Mouse (Mus musculus) layer of hippocampus, postnatal 25 days (tissue): ENCODE results near the gene Zfp385c. TPM values are rescaled to one million over a fixed set of nuclear protein-coding genes. Genes with fewer than 3 reads are reported as not detected.
A peak's percentile ranks its signal among the peaks of the same experiment; 100 is the strongest.

ENCODE experiments used
- DNase-seq, 2 experiments: peaks; one replicate each; pipeline ENCODE4 v3.0.0; 2022; ENCODE audit warnings: mixed read lengths in 2 of 2, low spot score in 1 of 2; ENCODE audit errors: extremely low spot score in 1 of 2
- total RNA-seq, 2 experiments: library from RNA; stranded (reverse); gene quantifications; 2 replicates each; pipeline ENCODE4 v1.2.3; 2021

Gene Zfp385c
- total RNA-seq: under 1 TPM in 1 of 2 experiments, not detected in 1; 0.31 TPM

GRCm38 (mm10) chr11:100692164-100692616, at the start of gene Zfp385c:
Gene Zfp385c (minus strand): TSS chr11:100692455.
- no peak for DNase-seq

DNA sequence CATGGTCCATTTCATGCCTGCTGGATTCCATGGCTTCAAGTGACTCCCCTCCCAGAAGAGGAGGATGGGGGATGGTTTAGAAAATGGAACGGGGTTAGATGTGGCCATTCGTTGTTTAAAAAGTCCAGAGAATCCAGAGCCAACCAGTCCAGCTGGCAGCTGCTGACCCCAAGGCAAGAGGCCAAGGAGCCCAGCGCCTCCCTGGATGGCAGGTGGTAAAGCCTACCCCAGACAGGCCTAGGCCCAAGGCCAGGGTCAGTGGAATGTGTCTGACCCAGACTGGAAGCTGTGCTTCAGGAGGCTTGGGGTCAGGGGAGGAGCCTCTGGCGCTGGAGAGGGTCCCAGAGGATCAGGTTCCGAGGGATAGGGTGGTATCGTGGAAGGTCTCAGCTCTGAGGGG, 49.1 kb upstream of the Zfp385c start:
- DNase-seq: no peak

DNA sequence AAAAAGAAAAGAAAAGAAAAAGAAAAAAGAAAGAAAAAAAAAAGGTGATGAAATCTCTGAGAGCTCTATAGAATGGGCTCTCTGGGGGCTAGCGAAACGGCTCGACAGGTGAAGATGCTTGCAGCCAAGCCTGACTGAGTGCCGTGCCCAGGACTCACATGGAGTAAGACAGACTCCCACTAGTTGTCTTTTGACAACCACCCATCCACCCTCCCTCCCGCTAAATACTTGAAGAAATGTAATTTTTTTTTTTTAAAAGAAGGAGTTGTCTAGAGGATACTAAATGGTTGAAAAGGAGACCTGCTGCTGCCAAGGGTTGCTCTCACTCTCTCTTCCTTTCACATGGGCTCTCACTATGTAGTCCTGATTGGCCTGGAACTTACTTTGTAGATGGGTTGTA, 46.5 kb upstream of the Zfp385c start:
- DNase-seq: no peak

DNA sequence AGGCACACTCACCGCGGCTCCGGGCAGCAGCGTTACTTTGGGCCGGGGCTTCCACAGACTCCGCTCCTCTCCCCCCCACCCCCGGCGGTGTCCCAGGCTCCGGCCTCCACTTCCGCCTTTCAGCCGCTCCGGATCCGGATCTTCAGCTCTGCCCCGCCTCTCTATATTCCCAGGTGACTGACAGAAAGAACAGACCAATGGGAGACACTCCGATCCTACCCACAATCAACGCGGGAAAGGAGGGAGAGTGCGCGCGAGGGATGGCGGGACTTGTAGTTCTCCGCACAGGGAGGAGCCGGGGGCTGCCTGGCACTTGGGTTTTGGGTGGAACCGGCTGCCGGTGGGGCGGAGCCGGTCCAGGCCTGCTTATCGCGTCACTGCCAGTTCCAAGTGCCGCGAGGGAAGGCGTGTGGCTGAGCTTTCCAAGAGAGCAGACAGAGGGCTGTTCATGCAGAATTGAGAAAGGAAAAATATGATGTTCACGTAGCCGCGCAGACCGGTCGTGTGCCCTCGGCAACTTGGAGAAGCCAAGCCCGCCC, 45.9 kb upstream of the Zfp385c start, which contains the start of gene Rab5c:
Gene Rab5c (minus strand): TSS at position 150 of the 539 bp plus-strand sequence.
- peak; percentile 90 to 93 for DNase-seq

GRCm38 (mm10) chr11:100737105-100737733, 45.0 kb upstream of the Zfp385c start:
- DNase-seq: no peak

- DNase-seq: no peak
Measured at GRCm38 (mm10) chr11:100736746-100737080, 44.5 kb upstream of the Zfp385c start.

DNA sequence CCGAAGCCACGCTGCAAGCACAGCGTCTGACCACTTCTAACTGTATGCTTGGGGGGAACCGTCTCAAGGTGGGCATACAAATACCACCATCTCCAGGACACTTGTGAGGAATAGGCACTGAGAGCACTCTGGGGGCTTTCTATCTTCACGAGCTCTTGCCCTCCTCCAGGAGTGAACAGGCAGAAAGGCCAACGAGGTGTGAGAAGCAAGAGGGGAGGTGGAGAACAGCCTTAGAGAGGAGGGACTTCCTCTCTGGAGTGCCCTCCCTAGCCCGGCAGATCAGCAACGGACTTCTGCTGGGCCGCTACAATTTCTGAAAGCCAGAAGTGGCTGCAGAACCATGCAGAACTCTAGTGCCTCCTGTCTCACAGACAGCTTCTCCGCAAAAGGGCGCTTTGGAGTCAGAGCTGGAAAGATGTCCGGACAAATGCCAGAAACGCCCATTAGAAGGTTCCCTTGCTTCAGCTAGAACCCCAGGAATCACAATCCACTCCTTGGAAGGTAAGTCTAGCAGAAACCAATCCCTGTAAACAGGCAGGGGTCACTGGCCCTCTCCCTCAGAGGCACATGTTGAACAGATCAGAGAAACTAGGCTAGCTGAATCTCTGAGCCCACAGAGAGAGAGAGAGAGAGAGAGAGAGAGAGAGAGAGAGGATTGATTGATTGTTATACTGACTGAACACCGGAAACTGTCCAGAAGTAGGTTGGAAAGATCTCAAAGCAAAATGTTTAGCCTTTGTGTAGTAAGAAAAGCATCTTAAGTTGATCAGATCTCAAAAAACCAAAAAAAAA, 43.9 kb upstream of the Zfp385c start:
- no peak for DNase-seq

DNA sequence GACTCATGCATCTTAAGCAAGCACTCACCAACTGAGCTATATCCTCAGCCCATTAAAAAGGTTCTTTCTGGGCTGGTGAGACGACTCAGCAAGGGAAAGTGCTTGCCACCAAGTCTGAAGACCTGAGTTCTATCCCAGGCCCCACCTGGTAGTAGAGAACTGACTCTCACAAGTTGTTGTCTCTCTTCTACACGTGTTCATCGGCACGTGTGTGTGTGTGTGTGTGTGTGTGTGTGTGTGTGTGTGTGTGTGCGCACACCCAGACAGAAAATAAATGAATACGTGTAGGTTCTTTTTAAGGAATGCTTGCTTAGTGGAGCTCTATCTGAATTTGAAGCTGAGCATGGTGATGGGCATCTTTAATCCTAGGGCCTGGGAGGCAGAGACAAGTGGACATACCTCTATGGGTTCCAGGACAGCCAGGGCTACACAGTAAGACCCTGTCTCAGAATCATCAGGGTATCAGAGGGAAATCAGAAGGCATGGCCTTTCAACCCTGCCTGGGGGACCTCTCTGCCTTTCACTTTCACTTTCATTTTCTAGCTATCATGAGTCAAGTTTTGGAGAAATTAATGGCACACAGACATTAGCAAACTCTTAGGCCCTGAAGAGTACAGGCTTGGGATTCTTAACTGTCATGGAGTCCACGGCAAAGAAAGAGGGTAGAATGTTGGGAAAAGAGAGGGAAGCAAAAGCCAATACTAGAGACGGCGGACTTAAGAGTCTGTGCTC, 43.0 kb upstream of the Zfp385c start:
- DNase-seq: no peak

GRCm38 (mm10) chr11:100730477-100731205, 38.4 kb upstream of the Zfp385c start:
- no peak for DNase-seq

- DNase-seq: no peak
Measured at GRCm38 (mm10) chr11:100729976-100730375, 37.7 kb upstream of the Zfp385c start.

DNA sequence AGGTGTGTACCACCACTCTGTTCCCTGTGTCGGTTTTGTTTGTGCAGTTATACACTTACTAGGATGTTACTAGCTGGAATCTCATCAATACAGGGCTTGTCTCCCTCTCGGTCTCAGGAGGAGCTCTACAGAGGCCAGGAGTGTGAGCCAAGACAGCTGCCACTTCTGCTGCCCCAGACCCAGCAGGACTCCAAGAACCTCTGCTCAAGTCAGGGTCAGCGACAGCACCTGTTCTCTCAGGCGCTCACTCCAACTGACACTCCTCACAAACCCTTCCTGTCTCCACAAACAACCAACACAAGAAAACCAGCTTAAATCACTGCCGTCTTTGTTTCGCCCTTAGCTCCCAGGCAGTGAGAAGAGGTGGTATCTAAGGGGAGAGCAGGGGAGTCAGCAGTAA, 36.3 kb upstream of the Zfp385c start:
- DNase-seq: no peak

DNA sequence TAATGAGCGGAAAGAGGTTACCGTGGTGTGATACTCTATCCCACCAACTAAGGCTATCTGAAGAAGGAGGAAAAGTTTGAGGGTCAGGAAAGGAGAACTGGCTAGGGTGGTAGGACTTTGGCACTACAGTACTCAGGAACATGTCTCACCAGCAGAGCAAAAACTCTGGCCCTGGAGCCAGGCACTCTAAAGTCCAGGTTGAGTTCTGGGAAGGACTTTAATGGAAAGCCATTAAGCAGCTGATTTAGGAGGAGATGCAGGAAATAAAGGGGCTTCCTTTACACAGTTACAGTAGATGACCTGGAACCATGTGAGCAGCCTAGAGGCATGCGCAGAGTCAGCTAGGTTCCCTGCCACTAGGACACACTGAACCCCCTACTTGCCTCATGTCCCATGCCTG, 34.9 kb upstream of the Zfp385c start:
- no peak for DNase-seq

- no peak for DNase-seq
Measured at GRCm38 (mm10) chr11:100724919-100725512, 32.8 kb upstream of the Zfp385c start.

- no peak for DNase-seq
Measured at GRCm38 (mm10) chr11:100722493-100723028, 30.3 kb upstream of the Zfp385c start.

- no peak for DNase-seq
Measured at GRCm38 (mm10) chr11:100721776-100722492, 29.7 kb upstream of the Zfp385c start.

DNA sequence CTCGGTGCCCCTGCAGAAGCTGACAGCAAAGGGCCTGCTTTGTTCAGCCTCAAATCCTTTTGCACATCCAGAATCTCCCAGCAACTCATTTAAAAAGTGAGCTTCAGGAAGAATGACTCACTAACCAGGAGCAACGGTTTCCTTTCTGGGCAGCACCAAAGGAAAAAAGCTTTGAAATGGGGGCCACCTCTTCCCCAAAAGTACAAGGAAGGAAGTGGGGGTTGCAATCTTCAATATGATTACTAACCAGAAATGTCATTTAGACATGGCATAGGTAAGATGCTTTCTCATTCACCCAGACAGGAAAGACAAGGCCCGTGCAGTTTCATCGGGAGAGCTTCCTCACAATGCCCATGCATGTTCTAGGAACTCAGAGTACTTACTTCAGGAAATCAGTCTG, 29.0 kb upstream of the Zfp385c start:
- DNase-seq: no peak

DNA sequence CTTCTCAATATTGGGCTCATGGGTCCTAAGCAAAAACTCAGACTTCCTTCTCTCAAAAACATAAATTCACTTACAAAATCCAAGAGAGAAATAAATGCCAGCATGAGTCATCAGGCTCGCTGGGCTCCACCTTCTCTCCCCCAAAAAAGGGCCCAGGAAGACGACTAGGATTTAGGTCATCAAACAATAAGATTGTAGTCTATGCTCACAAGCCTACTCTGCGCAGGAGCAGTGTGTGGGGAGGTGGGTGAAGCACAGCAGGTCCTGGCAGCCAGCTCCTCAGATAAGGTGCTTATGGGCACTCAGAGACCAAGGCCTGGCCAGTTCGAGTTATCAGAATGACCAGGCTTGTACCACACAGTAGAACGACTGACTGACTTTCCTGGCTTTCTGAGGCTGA, 28.1 kb upstream of the Zfp385c start:
- no peak for DNase-seq

DNA sequence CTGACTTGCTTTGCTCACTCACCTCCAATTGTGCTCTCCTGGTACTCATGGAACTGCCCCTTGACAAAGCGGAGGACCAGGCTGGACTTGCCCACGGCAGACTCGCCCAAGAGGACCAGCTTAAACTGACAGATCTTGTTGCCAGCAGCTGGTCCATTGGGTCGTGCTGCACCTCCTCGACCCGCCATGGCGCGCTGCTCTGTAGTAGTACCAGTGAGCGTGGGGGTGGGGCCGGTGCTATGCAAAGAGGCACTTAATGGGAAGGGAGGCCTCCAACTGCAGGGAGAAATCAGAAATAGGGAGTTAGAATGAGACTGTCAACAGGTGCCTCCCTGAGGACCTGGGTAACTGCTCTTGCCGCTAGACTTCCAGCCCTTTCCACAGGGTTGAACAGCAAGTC, 27.6 kb upstream of the Zfp385c start:
- DNase-seq: no peak

DNA sequence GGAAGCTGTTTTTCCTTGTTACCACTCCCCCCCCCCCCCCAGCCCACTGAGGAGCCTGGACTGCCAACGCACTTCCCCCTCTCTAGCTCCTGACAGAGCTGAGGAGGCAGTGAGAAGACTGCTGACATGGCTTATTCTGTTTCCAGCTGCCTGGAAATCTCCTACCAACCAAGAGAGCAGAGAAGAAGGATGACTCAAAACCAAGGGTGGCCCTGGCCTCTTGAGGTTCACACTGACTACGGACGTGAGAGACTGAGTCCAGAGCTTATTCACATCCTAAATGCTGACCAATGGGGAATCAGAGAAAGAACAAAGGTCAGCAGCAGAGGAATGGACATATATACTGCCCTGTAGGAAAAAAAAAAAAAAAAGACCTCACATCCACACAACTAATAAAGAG, 27.1 kb upstream of the Zfp385c start:
- DNase-seq: no peak
